Comparison of ENCODE assay signal across 18 mouse cellular contexts in genomic region chr11:106590143-106590542, GRCm38 (mm10).
"Had no signal": no experiment of that assay in that cellular context is flagged by ENCODE, and none has a peak within 500 bp of the region (broad histone marks: within the 10 kb centered on the region; RNA-seq: fewer than 3 reads in every experiment).

No protein-coding gene starts in this region.

- H3K9ac ChIP-seq: liver, embryonic 13.5 days; midbrain, embryonic 12.5 days; neural tube, embryonic 13.5 days had no signal

- DNase-seq: kidney, adult 18-20 months; kidney, adult 9 months; kidney, postnatal 14 days; kidney, postnatal 4 days; layer of hippocampus, adult 9-11 months; layer of hippocampus, postnatal 36 days; liver, embryonic 13.5 days; lung, adult 2 months; lung, postnatal 36 days; retina, postnatal 1 day; thymus, adult 18-20 months; thymus, postnatal 36 days had no signal

- H3K9me3 ChIP-seq: liver, embryonic 13.5 days; midbrain, embryonic 12.5 days; neural tube, embryonic 13.5 days had no signal

- ATAC-seq: lung, postnatal 0 days; midbrain, embryonic 16.5 days had no signal

- H3K4me2 ChIP-seq: liver, embryonic 13.5 days; midbrain, embryonic 12.5 days; neural tube, embryonic 13.5 days had no signal

- H3K4me1 ChIP-seq: midbrain, embryonic 12.5 days had no signal

- H3K27ac ChIP-seq: left cerebral cortex, adult 2 months; liver, embryonic 13.5 days; midbrain, embryonic 12.5 days; neural tube, embryonic 13.5 days had no signal

- H3K36me3 ChIP-seq: midbrain, embryonic 12.5 days had no signal

- H3K4me3 ChIP-seq: left cerebral cortex, adult 2 months; liver, embryonic 13.5 days; midbrain, embryonic 12.5 days; myocyte; neural tube, embryonic 13.5 days had no signal

- H3K27me3 ChIP-seq: liver, embryonic 13.5 days; midbrain, embryonic 12.5 days; neural tube, embryonic 13.5 days had no signal
